Mouse (Mus musculus) frontal cortex, postnatal 36 days (tissue): ENCODE data around the gene Pdf.
"Not testable (repeated sequence)": the region's sequence is repeated elsewhere in the genome, so short reads cannot be mapped to it uniquely, and the experiment has no call there.

Experiments used
- DNase-seq, 2 experiments: peaks; one replicate each; pipeline ENCODE4 v3.0.0; 2022; ENCODE audit warnings: low spot score in 2 of 2

Gene Pdf

DNA sequence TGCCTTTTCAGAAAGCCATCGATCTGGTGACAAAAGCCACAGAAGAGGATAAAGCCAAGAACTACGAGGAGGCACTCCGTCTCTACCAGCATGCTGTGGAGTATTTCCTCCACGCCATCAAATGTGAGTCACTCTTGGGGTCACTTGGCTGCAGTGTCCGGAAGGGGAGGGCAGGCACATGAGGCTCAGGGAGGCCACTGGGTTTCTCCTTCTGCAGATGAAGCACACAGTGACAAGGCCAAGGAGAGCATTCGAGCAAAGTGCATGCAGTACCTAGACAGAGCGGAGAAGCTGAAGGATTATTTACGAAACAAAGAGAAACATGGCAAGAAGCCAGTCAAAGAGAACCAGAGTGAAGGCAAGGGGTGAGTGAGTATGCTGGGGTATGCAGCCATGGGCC is 11.8 kb downstream of the Pdf start:
- DNase-seq = no peak

- no peak for DNase-seq
Measured at GRCm38 (mm10) chr8:107035641-107036040, 12.8 kb downstream of the Pdf start.

GRCm38 (mm10) chr8:107033609-107034008 is 14.8 kb downstream of the Pdf start:
- DNase-seq = not testable (repeated sequence)

DNA sequence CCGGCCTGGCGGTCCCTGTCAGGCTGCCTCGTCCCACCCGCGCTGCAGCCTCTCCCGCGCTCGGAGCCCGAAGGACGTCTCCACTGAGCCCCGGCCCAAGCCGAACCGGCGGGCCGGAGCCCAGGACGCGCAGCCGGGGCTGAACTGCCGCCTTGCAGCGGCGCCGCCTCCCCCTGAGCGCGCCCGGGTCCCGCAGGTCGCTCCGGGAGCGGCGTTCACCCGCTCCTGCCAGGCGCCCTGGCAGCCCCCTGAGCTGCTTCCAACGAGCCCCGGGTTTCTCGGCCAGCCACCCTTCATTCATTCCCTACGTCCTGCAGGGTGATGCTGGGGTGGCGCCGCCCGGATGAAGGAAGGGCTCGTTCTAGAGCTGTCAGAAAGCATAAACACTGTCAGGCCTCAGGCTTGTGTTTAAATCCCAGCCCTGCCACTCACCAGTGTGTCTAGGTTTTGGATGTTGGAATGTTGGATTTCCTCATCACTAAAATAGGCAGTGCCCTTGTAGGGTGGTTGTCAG is 16.8 kb downstream of the Pdf start:
- no peak for DNase-seq

- DNase-seq = peak; percentile 95 to 96
Measured at GRCm38 (mm10) chr8:107030650-107031576, 17.5 kb downstream of the Pdf start, which contains the start of gene Vps4a. Gene Vps4a (plus strand): TSS chr8:107031222.

DNA sequence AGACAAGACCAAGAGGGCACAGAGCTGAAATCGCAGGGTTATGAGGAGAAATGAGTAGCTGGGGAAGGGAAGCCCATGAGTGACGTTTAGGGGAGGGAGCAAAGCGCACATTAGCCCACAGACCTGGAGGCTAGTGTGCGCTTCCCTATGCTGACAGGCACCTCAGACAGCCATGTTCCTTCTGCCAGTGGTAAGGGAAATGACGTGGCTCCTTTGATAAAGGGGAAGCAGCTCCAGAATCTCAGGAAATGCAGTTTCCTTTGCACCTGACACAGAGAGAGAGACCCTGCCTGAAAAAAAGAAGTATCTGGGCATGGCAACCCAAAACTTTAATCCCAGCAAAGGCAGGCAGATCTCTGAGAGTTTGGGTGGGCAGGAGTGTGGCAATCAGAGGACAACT is 18.4 kb downstream of the Pdf start:
- no peak for DNase-seq

DNA sequence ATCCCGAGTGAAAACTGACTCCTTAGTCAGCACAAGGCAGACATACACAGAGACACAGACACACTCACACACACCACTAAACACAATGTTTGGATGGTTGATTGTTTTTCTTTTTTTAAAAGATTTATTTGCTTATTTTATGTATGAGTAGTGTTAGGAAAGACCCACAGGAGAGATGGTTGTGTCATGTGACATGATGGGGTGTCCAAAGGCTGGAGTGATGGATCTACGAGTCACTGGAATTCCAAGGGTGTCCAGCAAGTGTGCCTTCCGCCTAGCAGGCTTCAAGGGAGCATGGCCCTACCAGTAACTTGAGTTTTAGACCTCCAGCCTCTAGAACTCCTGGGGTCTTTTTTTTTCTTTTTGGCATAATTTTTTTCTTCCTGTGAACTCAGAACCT is 19.1 kb downstream of the Pdf start:
- DNase-seq = no peak

GRCm38 (mm10) chr8:107023479-107023878 is 24.9 kb downstream of the Pdf start:
- no peak for DNase-seq

- no peak for DNase-seq
Measured at GRCm38 (mm10) chr8:107014915-107015314, 33.5 kb downstream of the Pdf start.

GRCm38 (mm10) chr8:107012666-107013065 is 35.7 kb downstream of the Pdf start:
- no peak for DNase-seq

- peak; percentile 21 to 36 for DNase-seq
Measured at GRCm38 (mm10) chr8:107007795-107008194, 40.6 kb downstream of the Pdf start.

DNA sequence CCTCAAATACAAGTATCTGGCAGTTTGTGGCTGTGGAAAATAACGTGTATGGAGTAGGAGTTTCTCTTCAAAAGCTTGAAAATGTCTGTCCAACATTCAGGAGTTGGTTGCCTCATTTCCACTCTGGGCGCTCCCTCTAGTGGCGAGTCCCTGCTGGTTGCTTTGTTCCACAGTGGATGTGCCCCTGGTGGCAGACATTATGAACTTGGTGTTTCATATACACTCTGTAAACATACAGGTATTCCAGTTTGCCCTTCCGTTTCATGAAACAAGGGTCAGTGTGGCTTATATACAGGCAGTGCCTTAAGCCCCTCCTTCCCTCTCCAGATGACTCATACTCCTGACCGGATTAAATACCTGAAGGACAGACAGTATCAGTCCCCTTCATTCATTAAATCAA is 45.9 kb downstream of the Pdf start:
- DNase-seq = peak; percentile 84 to 92

DNA sequence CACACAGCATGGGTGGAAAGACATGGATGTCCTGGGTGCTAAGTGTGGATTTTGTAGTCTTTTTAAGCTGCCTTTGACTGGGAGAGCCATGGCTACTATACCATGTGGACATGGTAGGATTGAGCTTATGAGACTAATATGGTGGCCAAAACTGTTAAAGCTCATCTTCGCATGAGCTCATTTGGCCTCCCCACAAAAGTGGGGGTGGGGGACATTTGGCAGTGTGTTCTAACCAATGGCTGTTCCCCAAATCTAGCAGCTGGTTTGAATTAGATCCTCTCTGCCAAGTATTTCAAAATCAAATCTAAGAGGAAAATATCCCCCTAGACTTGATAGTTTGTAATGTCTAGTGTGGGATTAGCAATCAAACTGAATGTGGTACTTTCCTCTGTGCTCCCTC is 49.3 kb downstream of the Pdf start:
- no peak for DNase-seq

- no peak for DNase-seq
Measured at GRCm38 (mm10) chr8:106997416-106997815, 51.0 kb downstream of the Pdf start.

DNA sequence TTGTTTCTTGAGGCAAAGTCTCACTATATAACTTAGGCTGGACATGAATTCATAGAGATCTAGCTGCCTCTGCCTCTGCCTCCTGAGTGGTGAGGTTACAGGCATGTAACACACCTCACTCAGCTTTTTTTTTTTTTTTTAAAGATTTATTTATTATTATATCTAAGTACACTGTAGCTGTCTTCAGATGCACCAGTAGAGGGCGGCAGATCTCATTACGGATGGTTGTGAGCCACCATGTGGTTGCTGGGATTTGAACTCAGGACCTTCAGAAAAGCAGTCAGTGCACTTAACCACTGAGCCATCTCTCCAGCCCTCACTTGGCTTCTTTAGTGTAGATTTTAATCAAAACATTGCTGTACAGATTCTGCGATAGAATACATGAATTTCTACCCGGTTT is 52.1 kb downstream of the Pdf start:
- not testable (repeated sequence) for DNase-seq
